Mouse (Mus musculus) embryonic stem cell, embryonic (primary cell): Measurements from ENCODE around the gene Cnnm1.

Experiments used
- CTCF ChIA-PET, 4 experiments: fragments of 300-600 bp in 2 of 4; fragments of 350-600 bp in 2 of 4; sonication (Branson Sonifier 250); formaldehyde crosslinking; loops; one replicate each; lab custom pipeline; 2022; ENCODE audit warnings: inconsistent platforms in 2 of 4; lab: Charles Lee
- POLR2A ChIA-PET, 4 experiments: fragments of 300-600 bp in 2 of 4; fragments of 350-600 bp in 2 of 4; sonication (Branson Sonifier 250); formaldehyde crosslinking; loops; one replicate each; lab custom pipeline; 2022; ENCODE audit warnings: antibody characterized with exemption in 4 of 4, inconsistent platforms in 1 of 4; lab: Charles Lee

Cnnm1 gene

GRCm38 (mm10) chr19:43440112-43440737 is at the start of gene Cnnm1:
Gene Cnnm1 (plus strand): TSS chr19:43440436.
- POLR2A ChIA-PET: interaction anchor here in 3 of 4 experiments (0.6 to 2.0 kb wide), 17 partner anchors 9 to 1158 kb away, joined by 3 to 10 read pairs (median 4); partner anchors contain the start of genes Got1 (in 1 of the 3) and Slc25a28 (in 1 of the 3)
- CTCF ChIA-PET: interaction anchor here in 1 of 4 experiments (0.8 kb wide), 1 partner anchor 31 kb away, joined by 4 read pairs; no protein-coding TSS in a partner anchor

GRCm38 (mm10) chr19:43396327-43396726 is 43.9 kb upstream of the Cnnm1 start:
- POLR2A ChIA-PET: interaction anchor here in 2 of 4 experiments (0.8 to 1.3 kb wide), 3 partner anchors 39 to 601 kb away, joined by 3 read pairs; no protein-coding TSS in a partner anchor
- CTCF ChIA-PET: interaction anchor here (0.5 to 2.1 kb wide), 16 partner anchors 10 to 611 kb away, joined by 3 to 14 read pairs (median 4); partner anchors contain the start of gene Slc25a28 (in 1 of the 4)

- ChIA-PET CTCF (no interaction called here), POLR2A (no interaction called here)
These were observed 33.1 kb upstream of the Cnnm1 start for GRCm38 (mm10) chr19:43407181-43407580.

GRCm38 (mm10) chr19:43415565-43415964 is 24.7 kb upstream of the Cnnm1 start:
- CTCF ChIA-PET: no interaction called here
- POLR2A ChIA-PET: no interaction called here

GRCm38 (mm10) chr19:43420506-43420905 is 19.7 kb upstream of the Cnnm1 start:
- CTCF ChIA-PET: interaction anchor here in 3 of 4 experiments (0.6 to 0.8 kb wide), 4 partner anchors 17 to 1122 kb away, joined by 3 read pairs; partner anchors contain the start of gene Got1 (in 1 of the 3)

GRCm38 (mm10) chr19:43424082-43424481 is 16.2 kb upstream of the Cnnm1 start:
- ChIA-PET POLR2A (interaction anchor here in 2 of 4 experiments (0.5 to 2.8 kb wide), 5 partner anchors 11 to 638 kb away, joined by 3 to 10 read pairs (median 4); partner anchors contain the start of gene Cnnm1 (in 2 of the 2)), CTCF (interaction anchor here in 3 of 4 experiments (0.6 to 1.4 kb wide), 11 partner anchors 11 to 629 kb away, joined by 3 to 5 read pairs (median 3); no protein-coding TSS in a partner anchor)

More at GRCm38 (mm10) chr19:43420506-43420905, 19.7 kb upstream of the Cnnm1 start:
- POLR2A ChIA-PET: no interaction called here

- POLR2A ChIA-PET: interaction anchor here in 1 of 4 experiments (1.0 to 1.3 kb wide), 3 partner anchors 13 to 16 kb away, joined by 3 read pairs; no protein-coding TSS in a partner anchor
- CTCF ChIA-PET: no interaction called here
These were observed 12.6 kb upstream of the Cnnm1 start for GRCm38 (mm10) chr19:43427446-43428224.

- CTCF ChIA-PET: interaction anchor here in 1 of 4 experiments (0.6 kb wide), 1 partner anchor 282 kb away, joined by 9 read pairs; no protein-coding TSS in a partner anchor
- POLR2A ChIA-PET: interaction anchor here in 2 of 4 experiments (0.6 to 2.2 kb wide), 4 partner anchors 11 to 653 kb away, joined by 3 to 6 read pairs (median 4); no protein-coding TSS in a partner anchor
These were observed 990 bp upstream of the Cnnm1 start for GRCm38 (mm10) chr19:43439246-43439645.

- POLR2A ChIA-PET: interaction anchor here (0.5 to 2.0 kb wide), 22 partner anchors 9 to 1158 kb away, joined by 3 to 10 read pairs (median 4); partner anchors contain the start of genes Got1 (in 1 of the 4) and Slc25a28 (in 1 of the 4)
- CTCF ChIA-PET: interaction anchor here in 3 of 4 experiments (0.5 to 0.8 kb wide), 3 partner anchors 31 to 920 kb away, joined by 3 to 4 read pairs (median 3); no protein-coding TSS in a partner anchor
These were observed 778 bp downstream of the Cnnm1 start for GRCm38 (mm10) chr19:43440768-43441660.

GRCm38 (mm10) chr19:43441661-43441990 is 1.4 kb downstream of the Cnnm1 start:
- ChIA-PET CTCF (interaction anchor here in 3 of 4 experiments (0.5 to 1.0 kb wide), 3 partner anchors 140 to 920 kb away, joined by 3 read pairs; no protein-coding TSS in a partner anchor), POLR2A (interaction anchor here in 3 of 4 experiments (0.6 to 1.8 kb wide), 8 partner anchors 10 to 91 kb away, joined by 3 to 7 read pairs (median 3); partner anchors contain the start of gene Got1 (in 1 of the 3))

GRCm38 (mm10) chr19:43442269-43442668 is 2.0 kb downstream of the Cnnm1 start:
- CTCF ChIA-PET: interaction anchor here in 1 of 4 experiments (1.0 kb wide), 1 partner anchor 189 kb away, joined by 3 read pairs; no protein-coding TSS in a partner anchor
- POLR2A ChIA-PET: interaction anchor here in 3 of 4 experiments (0.6 to 1.8 kb wide), 9 partner anchors 9 to 1216 kb away, joined by 3 to 7 read pairs (median 3); partner anchors contain the start of gene Got1 (in 1 of the 3)

GRCm38 (mm10) chr19:43442906-43443305 is 2.7 kb downstream of the Cnnm1 start:
- ChIA-PET CTCF (no interaction called here), POLR2A (interaction anchor here in 3 of 4 experiments (0.5 to 1.8 kb wide), 8 partner anchors 9 to 1216 kb away, joined by 3 to 7 read pairs (median 4); no protein-coding TSS in a partner anchor)

- ChIA-PET CTCF (no interaction called here), POLR2A (interaction anchor here in 2 of 4 experiments (0.6 to 1.0 kb wide), 4 partner anchors 9 to 160 kb away, joined by 3 to 4 read pairs (median 4); no protein-coding TSS in a partner anchor)
These were observed 4.5 kb downstream of the Cnnm1 start for GRCm38 (mm10) chr19:43444636-43445205.

GRCm38 (mm10) chr19:43451563-43451962 is 11.3 kb downstream of the Cnnm1 start:
- ChIA-PET CTCF (no interaction called here), POLR2A (interaction anchor here in 3 of 4 experiments (0.9 to 2.2 kb wide), 5 partner anchors 8 to 28 kb away, joined by 3 to 7 read pairs (median 4); partner anchors contain the start of gene Cnnm1 (in 1 of the 3))

GRCm38 (mm10) chr19:43452176-43452575 is 11.9 kb downstream of the Cnnm1 start:
- ChIA-PET POLR2A (interaction anchor here in 3 of 4 experiments (0.6 to 2.2 kb wide), 7 partner anchors 9 to 131 kb away, joined by 3 to 7 read pairs (median 4); partner anchors contain the start of gene Cnnm1 (in 1 of the 3)), CTCF (no interaction called here)

- ChIA-PET POLR2A (interaction anchor here in 2 of 4 experiments (1.0 to 1.7 kb wide), 4 partner anchors 8 to 13 kb away, joined by 3 to 4 read pairs (median 4); partner anchors contain the start of gene Cnnm1 (in 1 of the 2)), CTCF (no interaction called here)
These were observed 12.8 kb downstream of the Cnnm1 start for GRCm38 (mm10) chr19:43453025-43453424.
